Mouse (Mus musculus) ovary, adult 10 weeks (tissue): ENCODE measurements around the gene Slc4a1. TPM values are rescaled to one million over a fixed set of nuclear protein-coding genes. Genes with fewer than 3 reads are reported as not detected.

Source experiments
- polyA plus RNA-seq: library from polyadenylated mRNA; stranded (reverse); fragments of 350-450 nt; fragmentation: Illumina TruSeq; extraction: RNeasy Lipid Tissue Mini Kit (QIAGEN cat#74804); gene quantifications from one replicate; pipeline ENCODE4 v1.2.3, GENCODE M21; 2014

Gene Slc4a1
- not detected for polyA plus RNA-seq

DNA sequence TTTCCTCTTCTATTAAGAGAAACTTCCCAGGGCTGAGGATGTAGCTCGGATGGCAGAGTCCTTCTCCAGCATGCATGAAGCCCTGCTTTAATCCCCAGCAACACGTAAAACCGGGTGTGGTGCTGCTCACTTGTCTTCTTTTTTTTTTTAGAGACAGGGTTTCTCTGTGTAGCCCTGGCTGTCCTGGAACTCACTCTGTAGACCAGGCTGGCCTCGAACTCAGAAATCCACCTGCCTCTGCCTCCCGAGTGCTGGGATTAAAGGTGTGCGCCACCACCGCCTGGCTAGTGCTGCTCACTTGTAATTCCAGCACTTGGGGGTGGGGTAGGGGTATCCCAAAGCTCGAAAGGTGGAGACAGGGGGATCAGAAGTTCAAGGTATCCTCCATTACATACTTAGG is at the start of gene Slc4a1:
Gene Slc4a1, minus strand, starts transcription at position 101 of the 400 bp plus-strand sequence.

DNA sequence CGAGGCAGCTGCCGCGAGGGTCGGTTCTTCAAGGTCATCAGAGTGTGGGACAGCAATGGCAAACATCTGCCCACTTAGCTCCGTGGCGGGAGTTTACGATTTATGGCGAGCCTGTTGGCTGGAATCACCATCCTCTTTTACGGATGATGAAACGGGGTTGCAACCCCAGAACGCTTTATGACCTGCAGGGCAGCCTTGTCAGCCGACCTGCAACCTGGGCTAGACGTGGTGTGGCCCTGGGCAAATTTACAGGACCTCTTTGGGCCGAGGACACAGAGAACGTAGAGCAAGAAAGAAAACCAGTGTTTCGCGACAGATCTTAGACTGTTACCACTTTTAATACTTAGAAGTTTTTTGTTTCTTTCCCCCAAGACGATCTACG is 41.8 kb upstream of the Slc4a1 start, which contains the start of gene Slc25a39:
Gene Slc25a39, minus strand, starts transcription at position 113 of the 382 bp plus-strand sequence.

GRCm38 (mm10) chr11:102393238-102393634 is 27.2 kb upstream of the Slc4a1 start, which contains the start of gene Rundc3a:
Rundc3a (plus strand) TSS chr11:102393403.

GRCm38 (mm10) chr11:102319410-102319792 is 46.6 kb downstream of the Slc4a1 start, which contains the start of gene Ubtf:
Ubtf (minus strand) TSS chr11:102319742.

Other genes starting within 250 kb of the Slc4a1 start
- gene Nags, start 220.7 kb downstream of the Slc4a1 start, polyA plus RNA-seq: not detected
- gene Tmem101, start 209.8 kb downstream of the Slc4a1 start, polyA plus RNA-seq: 6.0 TPM
- 73.6 TPM for gene Lsm12, start 180.9 kb downstream of the Slc4a1 start, polyA plus RNA-seq
- gene G6pc3, start 176.6 kb downstream of the Slc4a1 start, polyA plus RNA-seq: 0.71 TPM
- gene Hdac5, start 136.0 kb downstream of the Slc4a1 start, polyA plus RNA-seq: 1.00 TPM
- not detected for gene BC030867, start 117.3 kb downstream of the Slc4a1 start, polyA plus RNA-seq
- gene Asb16, start 97.5 kb downstream of the Slc4a1 start, polyA plus RNA-seq: not detected
- 3.6 TPM for gene Tmub2, start 81.3 kb downstream of the Slc4a1 start, polyA plus RNA-seq
- 8.8 TPM for gene Atxn7l3, start 69.6 kb downstream of the Slc4a1 start, polyA plus RNA-seq
- 54.4 TPM for gene Ubtf, start 46.5 kb downstream of the Slc4a1 start, polyA plus RNA-seq
- gene Rundc3a, start 27.2 kb upstream of the Slc4a1 start, polyA plus RNA-seq: not detected
- 2.3 TPM for gene Slc25a39, start 41.7 kb upstream of the Slc4a1 start, polyA plus RNA-seq
- 10.5 TPM for gene Grn, start 64.1 kb upstream of the Slc4a1 start, polyA plus RNA-seq
- gene Fam171a2, start 81.5 kb upstream of the Slc4a1 start, polyA plus RNA-seq: not detected
- gene Itga2b, start 103.9 kb upstream of the Slc4a1 start, polyA plus RNA-seq: not detected
- gene Gpatch8, start 190.2 kb upstream of the Slc4a1 start, polyA plus RNA-seq: 27.2 TPM
- 3.2 TPM for gene Gm11627, start 213.3 kb upstream of the Slc4a1 start, polyA plus RNA-seq
- gene Fzd2, start 238.2 kb upstream of the Slc4a1 start, polyA plus RNA-seq: 7.6 TPM